Mouse (Mus musculus) kidney, postnatal 25 days (tissue): ENCODE measurements around the gene Pip4k2b.
A peak's percentile ranks its signal among the peaks of the same experiment; 100 is the strongest.

Experiments
- DNase-seq, 2 experiments: peaks; one replicate each; pipeline ENCODE4 v3.0.0; 2021; ENCODE audit warnings: mixed read lengths in 2 of 2

The Pip4k2b gene

GRCm38 (mm10) chr11:97694921-97695711 lies 49.4 kb downstream of the Pip4k2b start:
- DNase-seq = peak in 1 of 2 experiments; percentile 62

GRCm38 (mm10) chr11:97694435-97694834 lies 50.1 kb downstream of the Pip4k2b start:
- no peak for DNase-seq

GRCm38 (mm10) chr11:97689861-97690260 lies 54.6 kb downstream of the Pip4k2b start:
- peak in 1 of 2 experiments; percentile 69 for DNase-seq

- DNase-seq = peak; percentile 41 to 77
These were observed 57.4 kb downstream of the Pip4k2b start for GRCm38 (mm10) chr11:97687061-97687460.

- DNase-seq = no peak
These were observed 58.1 kb downstream of the Pip4k2b start for GRCm38 (mm10) chr11:97686322-97686908.

GRCm38 (mm10) chr11:97685613-97686321 lies 58.7 kb downstream of the Pip4k2b start, which contains the start of gene Cisd3:
Gene Cisd3, plus strand, starts transcription at chr11:97685826.
- peak; percentile 96 to 99 for DNase-seq

- DNase-seq = no peak
These were observed 59.7 kb downstream of the Pip4k2b start for GRCm38 (mm10) chr11:97684766-97685165.

GRCm38 (mm10) chr11:97684063-97684680 lies 60.3 kb downstream of the Pip4k2b start:
- no peak for DNase-seq

GRCm38 (mm10) chr11:97682504-97683055 lies 61.9 kb downstream of the Pip4k2b start:
- no peak for DNase-seq

GRCm38 (mm10) chr11:97680430-97680829 lies 64.1 kb downstream of the Pip4k2b start:
- no peak for DNase-seq

- DNase-seq = no peak
These were observed 66.2 kb downstream of the Pip4k2b start for GRCm38 (mm10) chr11:97678301-97678700.

- DNase-seq = no peak
These were observed 66.7 kb downstream of the Pip4k2b start for GRCm38 (mm10) chr11:97677842-97678241.

- DNase-seq = no peak
These were observed 67.1 kb downstream of the Pip4k2b start for GRCm38 (mm10) chr11:97677381-97677780.

GRCm38 (mm10) chr11:97676050-97676754 lies 68.3 kb downstream of the Pip4k2b start:
- DNase-seq = no peak

GRCm38 (mm10) chr11:97673148-97673547 lies 71.4 kb downstream of the Pip4k2b start:
- DNase-seq = no peak

GRCm38 (mm10) chr11:97671177-97671527 lies 73.4 kb downstream of the Pip4k2b start:
- DNase-seq = no peak

GRCm38 (mm10) chr11:97670234-97671176 lies 74.0 kb downstream of the Pip4k2b start:
- DNase-seq = peak in 1 of 2 experiments; percentile 26

- DNase-seq = peak; percentile 70 to 80
These were observed 74.7 kb downstream of the Pip4k2b start for GRCm38 (mm10) chr11:97669829-97670228.

- peak in 1 of 2 experiments; percentile 52 for DNase-seq
These were observed 75.2 kb downstream of the Pip4k2b start for GRCm38 (mm10) chr11:97669268-97669667.

GRCm38 (mm10) chr11:97668160-97668559 lies 76.3 kb downstream of the Pip4k2b start:
- no peak for DNase-seq

GRCm38 (mm10) chr11:97666794-97667193 lies 77.7 kb downstream of the Pip4k2b start:
- DNase-seq = peak in 1 of 2 experiments; percentile 31
